Mouse (Mus musculus) intestine, postnatal 0 days (tissue): ENCODE results near the gene Degs1. TPM values are rescaled to one million over a fixed set of nuclear protein-coding genes. Genes with fewer than 3 reads are reported as not detected.
"Not testable (repeated sequence)": the region's sequence is repeated elsewhere in the genome, so short reads cannot be mapped to it uniquely, and the experiment has no call there.

Source experiments
- ATAC-seq: fragments of 200-750 bp; cut with Nextera tagmentation; 2 replicates; pipeline ENCODE4 v1.8.0; 2017; ENCODE audit warnings: mild to moderate bottlenecking, moderate TSS enrichment, moderate library complexity
- H3K27ac ChIP-seq: fragments of 300-500 bp; sonication (generic); 2 replicates; pipeline ENCODE4 v1.5.1; 2014; ENCODE audit warnings: mild to moderate bottlenecking, low read depth, low read length, moderate library complexity
- H3K27me3 ChIP-seq: fragments of 300-500 bp; sonication (generic); replicated peaks from 2 replicates; pipeline ENCODE4 v1.6.1; 2014; ENCODE audit warnings: low read length, mixed read lengths; ENCODE audit not compliant: control insufficient read depth, insufficient read depth
- H3K36me3 ChIP-seq: fragments of 300-500 bp; sonication (generic); 2 replicates; pipeline ENCODE4 v1.6.1; 2014; ENCODE audit warnings: mild to moderate bottlenecking, moderate library complexity; ENCODE audit not compliant: control insufficient read depth, insufficient read depth
- H3K4me1 ChIP-seq: fragments of 300-500 bp; sonication (generic); replicated peaks from 2 replicates; pipeline ENCODE4 v1.6.1; 2014; ENCODE audit warnings: antibody characterized with exemption, low read length, mixed read lengths; ENCODE audit not compliant: control insufficient read depth, insufficient read depth
- H3K4me2 ChIP-seq: fragments of 300-500 bp; sonication (generic); replicated peaks from 2 replicates; pipeline ENCODE4 v1.6.1; 2014; ENCODE audit warnings: low read depth, mild to moderate bottlenecking, moderate library complexity
- H3K4me3 ChIP-seq: fragments of 300-500 bp; sonication (generic); 2 replicates; pipeline ENCODE4 v1.5.1; 2014; ENCODE audit warnings: low read depth, low read length
- H3K9ac ChIP-seq: fragments of 300-500 bp; sonication (generic); 2 replicates; pipeline ENCODE4 v1.6.1; 2014; ENCODE audit warnings: mild to moderate bottlenecking, low read depth, low read length
- H3K9me3 ChIP-seq: fragments of 300-500 bp; sonication (generic); 2 replicates; pipeline ENCODE4 v1.6.1; 2016; ENCODE audit warnings: mixed run types; ENCODE audit not compliant: control insufficient read depth
- CTCF ChIP-seq: sonication (generic); IDR thresholded peaks from 2 replicates; pipeline ENCODE4 v1.5.1; 2016; ENCODE audit warnings: low read depth, mild to moderate bottlenecking, control low read depth, antibody characterized with exemption, moderate library complexity
- WGBS: fragments of 180-500 bp; shearing (Covaris S2); extraction: QIAGEN DNeasy Blood & Tissue Kit; methylation state at CpG from one replicate; pipeline ENCODE4 v1.1.7; 2014; 5-methylcytosine and 5-hydroxymethylcytosine counted together
- polyA plus RNA-seq: library from polyadenylated mRNA; unstranded; fragments of >200 nt; fragmentation: Nextera tagmentation; extraction: Ambion mirVana; gene quantifications from 2 replicates; pipeline ENCODE4 v1.2.1, GENCODE M21; 2015

The Degs1 gene
- polyA plus RNA-seq, 1 experiment from 2014 or later: 98.2 TPM

GRCm38 (mm10) chr1:182297246-182297645 is 14.6 kb upstream of the Degs1 start:
- H3K4me2 ChIP-seq: no peak overlapping the region
- WGBS: 83% methylated on average over 3 of the region's 3 CpGs

GRCm38 (mm10) chr1:182296816-182297215 is 14.2 kb upstream of the Degs1 start:
- Histone ChIP-seq H3K36me3 (no peaks in the 10 kb centered on the region; the same call in 1 of the 2 replicates), H3K9me3 (0 out of 2 replicates have a peak, but pooled peaks cover 5% of the 10 kb centered on the region), H3K9ac (no peak overlapping the region), H3K27me3 (no peaks in the 10 kb centered on the region), H3K4me3 (no peak overlapping the region), H3K4me1 (no peaks in the 10 kb centered on the region), H3K27ac (no peak overlapping the region), H3K4me2 (no peak overlapping the region)
- ATAC-seq: no peak
- TF ChIP-seq CTCF: no peak
- WGBS: 87% methylated on average over 6 of the region's 6 CpGs

More at GRCm38 (mm10) chr1:182297246-182297645, 14.6 kb upstream of the Degs1 start:
- no peak for TF ChIP-seq CTCF
- Histone ChIP-seq H3K4me3 (no peak overlapping the region), H3K4me1 (no peaks in the 10 kb centered on the region), H3K27me3 (no peaks in the 10 kb centered on the region), H3K36me3 (no peaks in the 10 kb centered on the region; the same call in 1 of the 2 replicates), H3K9ac (no peak overlapping the region), H3K27ac (no peak overlapping the region), H3K9me3 (0 out of 2 replicates have a peak, but pooled peaks cover 5% of the 10 kb centered on the region)
- ATAC-seq: no peak

GRCm38 (mm10) chr1:182296141-182296540 is 13.5 kb upstream of the Degs1 start:
- no peak for TF ChIP-seq CTCF
- Histone ChIP-seq H3K27ac (no peak overlapping the region), H3K4me1 (no peaks in the 10 kb centered on the region), H3K36me3 (no peaks in the 10 kb centered on the region; the same call in 1 of the 2 replicates), H3K9ac (no peak overlapping the region), H3K27me3 (no peaks in the 10 kb centered on the region), H3K4me2 (no peak overlapping the region), H3K9me3 (0 out of 2 replicates have a peak, but pooled peaks cover 5% of the 10 kb centered on the region), H3K4me3 (no peak overlapping the region)
- no peak for ATAC-seq
- 81% methylated on average over 6 of the region's 6 CpGs for WGBS

- WGBS: 69% methylated on average over 4 of the region's 4 CpGs
Observed at GRCm38 (mm10) chr1:182292291-182292690, 9.7 kb upstream of the Degs1 start.

GRCm38 (mm10) chr1:182290741-182291140 is 8.1 kb upstream of the Degs1 start:
- not testable (repeated sequence) for H3K27ac ChIP-seq, H3K27me3 ChIP-seq, H3K9me3 ChIP-seq, H3K4me2 ChIP-seq, H3K36me3 ChIP-seq, H3K9ac ChIP-seq, H3K4me1 ChIP-seq, H3K4me3 ChIP-seq
- 77% methylated on average over 3 of the region's 3 CpGs for WGBS
- ATAC-seq: peak; percentile 43; the same call in 1 of the 2 replicates

More at GRCm38 (mm10) chr1:182292291-182292690, 9.7 kb upstream of the Degs1 start:
- Histone ChIP-seq H3K9ac (no peak overlapping the region), H3K36me3 (no peaks in the 10 kb centered on the region), H3K4me3 (no peak overlapping the region), H3K4me2 (no peak overlapping the region), H3K27me3 (no peaks in the 10 kb centered on the region), H3K27ac (no peak overlapping the region), H3K9me3 (0 out of 2 replicates have a peak, but pooled peaks cover 5% of the 10 kb centered on the region), H3K4me1 (no peaks in the 10 kb centered on the region)
- TF ChIP-seq CTCF: no peak
- no peak for ATAC-seq

GRCm38 (mm10) chr1:182289781-182290180 is 7.2 kb upstream of the Degs1 start:
- no peak overlapping the region for H3K4me2 ChIP-seq
- no peaks in the 10 kb centered on the region for H3K4me1 ChIP-seq
- 61% methylated on average over 2 of the region's 2 CpGs for WGBS
- no peaks in the 10 kb centered on the region for H3K36me3 ChIP-seq
- TF ChIP-seq CTCF: no peak
- H3K27me3 ChIP-seq: no peaks in the 10 kb centered on the region
- no peak overlapping the region for H3K27ac ChIP-seq
- H3K9ac ChIP-seq: no peak overlapping the region
- H3K4me3 ChIP-seq: no peak overlapping the region
- no peak for ATAC-seq
- H3K9me3 ChIP-seq: 0 out of 2 replicates have a peak, but pooled peaks cover 3% of the 10 kb centered on the region

- no peak overlapping the region for H3K4me2 ChIP-seq
- H3K27ac ChIP-seq: no peak overlapping the region
- WGBS: 65% methylated on average over 2 of the region's 2 CpGs
- no peaks in the 10 kb centered on the region for H3K36me3 ChIP-seq
- H3K27me3 ChIP-seq: no peaks in the 10 kb centered on the region
- no peaks in the 10 kb centered on the region for H3K9me3 ChIP-seq
- no peak for ATAC-seq
- TF ChIP-seq CTCF: no peak
- no peak overlapping the region for H3K9ac ChIP-seq
- no peaks in the 10 kb centered on the region for H3K4me1 ChIP-seq
- H3K4me3 ChIP-seq: no peak overlapping the region
Observed at GRCm38 (mm10) chr1:182288601-182289000, 6.0 kb upstream of the Degs1 start.
